Mouse (Mus musculus): ENCODE measurements around the gene 4921504E06Rik. TPM values are rescaled to one million over a fixed set of nuclear protein-coding genes. Genes with fewer than 3 reads are reported as not detected.

Gene 4921504E06Rik
- polyA plus RNA-seq, 1 experiment from 2014 or later = not detected

DNA sequence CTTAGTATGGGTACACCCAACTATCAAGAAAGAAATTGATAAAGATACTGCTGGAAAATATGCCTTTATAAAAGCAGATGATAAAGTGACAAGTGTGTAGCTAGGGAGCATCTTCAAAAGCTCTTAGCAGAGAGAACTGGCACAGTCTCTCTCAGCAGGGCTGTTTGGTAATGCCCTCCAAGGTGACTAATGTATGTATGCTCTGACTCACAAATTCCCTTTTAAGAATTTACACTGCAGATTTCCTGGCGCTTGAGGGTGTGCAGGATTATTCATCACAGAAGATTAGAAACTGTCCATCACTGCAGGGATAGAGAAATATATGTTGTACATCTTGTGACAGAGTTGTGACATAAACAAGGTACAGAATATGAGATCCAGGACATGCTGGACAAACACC lies 12.8 kb downstream of the 4921504E06Rik start:
- H3K36me3 ChIP-seq = no peaks in the 10 kb centered on the region
- H3K27ac ChIP-seq = no peak overlapping the region
- DNase-seq (ENCODE audit: low spot score) = no peak
- H3K27me3 ChIP-seq (ENCODE audit: insufficient read depth, poor library complexity, severe bottlenecking) = no peaks in the 10 kb centered on the region
- H3K4me3 ChIP-seq = no peak overlapping the region
- WGBS = 80% methylated on average over 1 of the region's 1 CpGs
- no peaks in the 10 kb centered on the region for H3K9me3 ChIP-seq
- no peaks in the 10 kb centered on the region for H3K4me1 ChIP-seq (replicated peaks)

DNA sequence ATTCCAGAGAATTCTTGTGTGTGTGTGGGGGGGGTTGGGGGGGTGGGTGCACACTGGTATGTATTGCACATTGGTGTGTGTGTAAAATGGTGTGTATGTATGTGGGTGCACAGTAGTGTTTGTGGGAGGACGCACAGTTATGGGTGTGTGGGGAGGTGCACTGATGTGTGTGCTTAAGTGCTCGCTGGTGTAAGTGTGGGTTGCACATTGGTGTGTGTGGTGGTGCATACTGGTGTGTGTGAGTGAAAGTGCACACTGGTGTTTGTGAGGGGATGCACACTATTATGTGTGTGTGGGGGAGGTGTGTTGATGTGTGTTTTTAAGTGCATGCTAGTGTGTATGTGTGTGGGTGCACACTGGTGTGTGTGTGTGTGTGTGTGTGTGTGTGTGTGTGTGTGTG lies 24.3 kb downstream of the 4921504E06Rik start:
- Histone ChIP-seq H3K36me3 (no peaks in the 10 kb centered on the region), H3K27ac (no peak overlapping the region), H3K27me3 (ENCODE audit: insufficient read depth, poor library complexity, severe bottlenecking) (no peaks in the 10 kb centered on the region), H3K9me3 (no peaks in the 10 kb centered on the region), H3K4me1 (replicated peaks) (no peaks in the 10 kb centered on the region), H3K4me3 (no peak overlapping the region)
- WGBS = 87% methylated on average over 2 of the region's 2 CpGs
- no peak for DNase-seq (ENCODE audit: low spot score)

DNA sequence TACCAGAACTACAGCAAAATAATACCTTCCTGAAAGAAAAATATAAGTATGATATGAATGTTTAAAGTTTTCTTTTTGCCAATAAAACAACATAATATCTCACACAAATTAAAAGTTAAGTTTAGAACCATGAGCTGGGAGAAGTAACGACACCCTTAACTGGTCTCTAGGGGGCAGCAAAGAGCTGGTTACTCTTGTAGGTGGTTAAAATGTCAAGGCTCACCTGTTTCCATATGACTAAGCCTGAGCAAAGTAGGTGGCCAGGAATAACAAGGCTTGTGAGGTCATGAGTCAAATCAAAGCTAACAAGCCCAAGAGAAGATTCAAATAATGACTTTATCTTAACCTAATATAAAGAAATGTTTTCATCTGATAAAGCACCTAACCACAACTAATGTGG lies 24.9 kb downstream of the 4921504E06Rik start:
- Histone ChIP-seq H3K9me3 (no peaks in the 10 kb centered on the region), H3K4me3 (no peak overlapping the region), H3K27me3 (ENCODE audit: insufficient read depth, poor library complexity, severe bottlenecking) (no peaks in the 10 kb centered on the region), H3K4me1 (replicated peaks) (no peaks in the 10 kb centered on the region), H3K27ac (no peak overlapping the region), H3K36me3 (no peaks in the 10 kb centered on the region)
- 0% methylated on average over 1 of the region's 1 CpGs for WGBS
- no peak for DNase-seq (ENCODE audit: low spot score)

DNA sequence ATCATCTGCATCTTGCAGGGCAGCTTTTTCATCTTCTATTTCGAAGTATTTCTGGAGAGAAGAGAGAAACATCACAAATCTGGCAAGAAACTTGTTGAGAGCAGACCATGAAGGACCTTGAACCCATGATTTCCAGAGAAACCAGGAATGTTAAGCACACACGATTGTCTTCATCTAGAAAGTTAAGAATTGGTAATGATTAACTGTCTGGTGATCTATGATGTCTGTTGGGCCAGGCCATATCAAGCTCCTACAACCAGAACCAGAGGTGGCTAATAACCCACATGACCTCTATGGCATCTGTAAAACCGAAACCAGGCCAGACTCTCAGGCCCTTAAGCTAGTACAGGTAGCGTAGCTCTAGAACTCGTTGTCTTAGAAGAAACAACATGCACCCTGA lies 29.6 kb downstream of the 4921504E06Rik start:
- Histone ChIP-seq H3K4me1 (replicated peaks) (0 out of 2 replicates have a peak, but pooled peaks cover 5% of the 10 kb centered on the region), H3K36me3 (no peaks in the 10 kb centered on the region), H3K4me3 (no peak overlapping the region), H3K27ac (no peak overlapping the region), H3K27me3 (ENCODE audit: insufficient read depth, poor library complexity, severe bottlenecking) (peaks cover 21% of the 10 kb centered on the region), H3K9me3 (no peaks in the 10 kb centered on the region)
- WGBS = 83% methylated on average over 5 of the region's 5 CpGs
- no peak for DNase-seq (ENCODE audit: low spot score)

DNA sequence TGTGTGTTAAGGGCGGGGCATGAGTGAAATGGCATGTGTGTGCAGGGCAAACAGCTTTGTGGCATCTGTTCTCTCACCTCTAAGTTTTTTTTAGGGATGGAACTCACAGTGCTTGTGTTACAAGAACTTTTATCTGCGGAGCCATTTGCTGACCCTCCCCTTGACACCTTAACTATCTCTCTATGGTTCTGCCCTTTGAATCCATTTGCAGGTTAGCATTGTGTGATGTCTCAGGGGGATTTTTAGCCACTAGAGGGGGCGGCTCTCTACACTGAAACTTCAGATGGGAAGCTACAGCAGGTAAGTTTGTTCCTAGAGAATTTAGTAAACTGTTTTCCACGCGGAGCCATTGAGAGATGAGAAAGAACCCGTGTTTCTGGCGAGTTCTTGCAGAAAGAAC lies 32.1 kb downstream of the 4921504E06Rik start:
- Histone ChIP-seq H3K4me1 (replicated peaks) (peaks cover 10% of the 10 kb centered on the region), H3K27me3 (ENCODE audit: insufficient read depth, poor library complexity, severe bottlenecking) (peaks cover 30% of the 10 kb centered on the region), H3K36me3 (no peaks in the 10 kb centered on the region), H3K27ac (no peak overlapping the region), H3K9me3 (no peaks in the 10 kb centered on the region), H3K4me3 (no peak overlapping the region)
- no peak for DNase-seq (ENCODE audit: low spot score)
- 40% methylated on average over 7 of the region's 7 CpGs for WGBS

DNA sequence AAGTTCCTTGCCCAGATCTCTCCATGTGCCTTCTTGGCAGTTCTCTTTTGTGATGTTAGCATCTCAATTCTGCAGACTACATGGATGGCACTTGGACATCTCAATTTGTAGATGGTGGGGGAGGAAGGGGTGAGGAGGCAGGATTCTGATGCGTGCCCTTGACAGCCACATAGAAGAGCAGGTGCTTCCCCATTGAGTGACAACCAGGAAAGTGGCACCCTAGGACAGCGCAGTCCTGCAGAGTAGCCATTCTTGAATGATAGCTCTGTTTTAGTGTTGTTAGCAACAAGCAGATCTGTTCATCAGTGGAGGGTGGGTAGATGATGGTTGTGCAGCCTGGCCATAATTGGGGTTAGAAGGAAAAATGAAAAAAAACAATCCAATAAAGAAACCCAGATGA lies 33.1 kb downstream of the 4921504E06Rik start:
- Histone ChIP-seq H3K36me3 (no peaks in the 10 kb centered on the region), H3K27me3 (ENCODE audit: insufficient read depth, poor library complexity, severe bottlenecking) (peaks cover 30% of the 10 kb centered on the region), H3K27ac (no peak overlapping the region), H3K9me3 (no peaks in the 10 kb centered on the region), H3K4me1 (replicated peaks) (peaks cover 15% of the 10 kb centered on the region), H3K4me3 (no peak overlapping the region)
- no peak for DNase-seq (ENCODE audit: low spot score)
- 76% methylated on average over 2 of the region's 2 CpGs for WGBS

DNA sequence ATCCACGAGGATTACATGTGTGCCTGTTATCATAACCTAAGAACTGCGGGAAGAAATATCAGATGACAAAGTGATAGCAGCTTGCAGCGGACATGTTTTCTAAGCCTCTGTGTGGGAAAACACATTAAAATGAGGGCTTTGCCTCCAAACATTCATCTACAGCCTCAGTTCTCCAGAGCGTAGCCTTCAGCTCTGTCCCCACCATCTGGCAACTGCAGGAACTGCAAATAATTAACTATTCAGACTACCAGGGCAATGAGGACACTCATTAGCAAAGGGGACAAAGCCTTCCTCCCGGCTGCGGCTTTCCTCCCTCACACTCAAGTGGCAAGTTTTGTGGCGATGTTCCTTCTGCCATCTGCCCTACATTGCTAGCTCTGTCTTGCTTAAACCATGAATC lies 33.9 kb downstream of the 4921504E06Rik start:
- peaks cover 30% of the 10 kb centered on the region for H3K27me3 ChIP-seq (ENCODE audit: insufficient read depth, poor library complexity, severe bottlenecking)
- no peaks in the 10 kb centered on the region for H3K36me3 ChIP-seq
- H3K27ac ChIP-seq = no peak overlapping the region
- H3K4me3 ChIP-seq = no peak overlapping the region
- DNase-seq (ENCODE audit: low spot score) = peak; percentile 66
- peaks cover 15% of the 10 kb centered on the region for H3K4me1 ChIP-seq (replicated peaks)
- no peaks in the 10 kb centered on the region for H3K9me3 ChIP-seq
- 8% methylated on average over 7 of the region's 7 CpGs for WGBS

DNA sequence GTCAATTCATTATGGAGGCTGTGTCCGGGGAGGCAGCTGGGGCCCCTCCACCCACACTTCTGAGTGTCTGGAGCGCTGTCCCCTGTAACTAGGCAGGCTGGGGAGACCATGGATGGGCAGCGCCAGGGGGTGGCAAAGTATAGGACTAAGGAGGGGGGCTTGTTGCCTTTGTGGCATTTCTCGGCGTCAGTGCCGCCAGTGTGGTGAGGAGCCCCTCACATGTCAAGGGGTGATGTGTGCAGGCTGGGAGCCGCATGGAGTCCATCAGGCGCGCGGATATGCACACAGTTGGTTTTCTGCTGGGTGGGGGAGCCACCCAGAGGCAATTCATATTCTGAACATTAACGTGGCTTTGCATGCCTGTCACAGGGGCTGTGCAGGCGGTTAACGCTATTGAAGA lies 35.8 kb downstream of the 4921504E06Rik start:
- WGBS = 36% methylated on average over 13 of the region's 13 CpGs
- peak; percentile 23 for DNase-seq (ENCODE audit: low spot score)

DNA sequence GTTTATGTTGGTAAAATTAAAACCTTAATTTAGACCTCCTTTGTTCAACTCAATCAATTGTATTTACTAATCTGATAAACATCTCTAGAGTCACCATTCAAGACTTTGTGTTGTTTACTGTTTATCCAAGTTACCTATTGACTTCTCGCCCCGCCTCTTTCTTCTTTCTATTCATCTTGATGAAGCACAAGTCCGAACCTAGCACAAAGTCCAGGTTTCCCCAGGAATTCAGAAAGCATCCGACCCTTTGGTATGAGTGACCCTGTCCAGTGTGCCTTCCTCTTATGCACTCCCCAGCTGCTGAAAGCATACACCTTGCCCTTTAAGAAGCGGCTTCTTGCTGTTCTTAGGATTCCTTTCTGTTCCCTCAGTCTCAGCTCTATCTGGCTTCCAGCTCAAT lies 41.3 kb downstream of the 4921504E06Rik start:
- 0 out of 2 replicates have a peak, but pooled peaks cover 5% of the 10 kb centered on the region for H3K4me1 ChIP-seq (replicated peaks)
- no peak overlapping the region for H3K4me3 ChIP-seq
- H3K9me3 ChIP-seq = no peaks in the 10 kb centered on the region
- H3K27ac ChIP-seq = no peak overlapping the region
- no peaks in the 10 kb centered on the region for H3K36me3 ChIP-seq
- peaks cover under 1% of the 10 kb centered on the region; the same call in 1 of the 2 replicates for H3K27me3 ChIP-seq (ENCODE audit: insufficient read depth, poor library complexity, severe bottlenecking)
- WGBS = 62% methylated on average over 5 of the region's 5 CpGs
- DNase-seq (ENCODE audit: low spot score) = no peak

More for the DNA sequence above, 35.8 kb downstream of the 4921504E06Rik start:
- Histone ChIP-seq H3K9me3 (no peaks in the 10 kb centered on the region), H3K27ac (no peak overlapping the region), H3K4me1 (replicated peaks) (peaks cover 15% of the 10 kb centered on the region), H3K4me3 (no peak overlapping the region), H3K27me3 (ENCODE audit: insufficient read depth, poor library complexity, severe bottlenecking) (peaks cover 30% of the 10 kb centered on the region), H3K36me3 (no peaks in the 10 kb centered on the region)

DNA sequence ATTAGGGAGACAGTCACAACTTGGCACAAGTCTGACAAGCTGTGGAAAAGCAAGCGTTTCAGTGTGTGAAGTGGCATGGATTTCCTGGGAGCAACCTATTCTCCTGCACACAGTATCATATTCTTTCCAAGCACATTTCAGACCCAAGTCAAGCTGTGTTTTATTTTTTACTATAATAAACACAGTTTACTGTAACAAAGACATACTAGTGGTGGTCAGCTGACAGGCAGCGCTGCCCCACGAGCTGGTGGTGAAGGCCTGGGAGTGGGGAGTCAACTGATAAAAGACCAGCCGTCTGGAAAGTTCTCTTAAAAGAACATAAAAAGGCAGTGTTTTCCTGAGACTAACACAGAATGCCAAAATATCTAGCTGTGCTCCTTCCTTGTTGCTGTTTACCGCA lies 42.7 kb downstream of the 4921504E06Rik start:
- Histone ChIP-seq H3K36me3 (no peaks in the 10 kb centered on the region), H3K4me3 (no peak overlapping the region), H3K4me1 (replicated peaks) (no peaks in the 10 kb centered on the region), H3K9me3 (no peaks in the 10 kb centered on the region), H3K27me3 (ENCODE audit: insufficient read depth, poor library complexity, severe bottlenecking) (no peaks in the 10 kb centered on the region; the same call in 1 of the 2 replicates), H3K27ac (no peak overlapping the region)
- no peak for DNase-seq (ENCODE audit: low spot score)
- WGBS = 55% methylated on average over 5 of the region's 5 CpGs

DNA sequence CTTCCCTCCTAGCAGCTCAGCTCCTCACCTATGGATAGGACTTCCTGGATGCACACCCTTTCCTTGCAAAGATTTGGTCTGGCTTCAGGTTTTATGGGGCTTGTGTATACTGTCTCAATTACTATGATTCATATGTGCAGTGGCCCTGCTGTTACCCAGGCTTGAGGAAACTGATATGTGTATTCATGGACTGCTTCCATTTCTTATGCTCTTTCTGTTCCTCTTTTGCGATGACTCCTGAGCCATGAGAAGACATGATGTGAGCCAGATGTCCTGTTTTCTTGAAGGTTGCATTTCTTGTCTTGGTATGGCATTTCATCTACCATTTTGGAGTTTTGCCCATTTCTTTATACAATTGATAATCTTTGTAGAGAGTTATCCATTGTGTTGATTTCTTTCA lies 48.0 kb downstream of the 4921504E06Rik start:
- Histone ChIP-seq H3K9me3 (0 out of 2 replicates have a peak, but pooled peaks cover 4% of the 10 kb centered on the region), H3K4me1 (replicated peaks) (no peaks in the 10 kb centered on the region), H3K27me3 (ENCODE audit: insufficient read depth, poor library complexity, severe bottlenecking) (no peaks in the 10 kb centered on the region), H3K4me3 (no peak overlapping the region), H3K27ac (no peak overlapping the region), H3K36me3 (no peaks in the 10 kb centered on the region)
- 94% methylated on average over 1 of the region's 1 CpGs for WGBS
- no peak for DNase-seq (ENCODE audit: low spot score)

DNA sequence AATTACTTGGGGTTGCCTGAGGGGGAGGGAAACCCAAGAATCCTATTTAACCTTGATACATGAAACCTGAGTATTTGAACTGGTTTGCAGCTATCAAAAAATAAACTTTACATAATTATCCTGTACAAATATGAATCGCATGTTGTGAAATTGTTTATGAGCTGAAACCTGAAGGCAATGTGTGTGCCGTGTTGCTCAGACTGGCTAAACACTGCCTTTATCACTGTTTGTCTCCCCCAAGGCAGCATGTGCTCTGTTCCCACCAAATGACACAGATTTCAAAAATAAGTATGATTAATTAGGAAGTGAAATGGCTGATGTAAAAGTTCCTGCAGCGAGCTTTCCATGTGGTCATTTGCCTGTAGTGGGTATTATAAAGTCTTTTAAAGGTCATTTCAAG lies 63.5 kb downstream of the 4921504E06Rik start:
- Histone ChIP-seq H3K4me3 (no peak overlapping the region), H3K4me1 (replicated peaks) (no peaks in the 10 kb centered on the region), H3K27me3 (ENCODE audit: insufficient read depth, poor library complexity, severe bottlenecking) (no peaks in the 10 kb centered on the region), H3K9me3 (no peaks in the 10 kb centered on the region), H3K36me3 (no peaks in the 10 kb centered on the region), H3K27ac (no peak overlapping the region)
- DNase-seq (ENCODE audit: low spot score) = no peak
- 89% methylated on average over 3 of the region's 3 CpGs for WGBS

DNA sequence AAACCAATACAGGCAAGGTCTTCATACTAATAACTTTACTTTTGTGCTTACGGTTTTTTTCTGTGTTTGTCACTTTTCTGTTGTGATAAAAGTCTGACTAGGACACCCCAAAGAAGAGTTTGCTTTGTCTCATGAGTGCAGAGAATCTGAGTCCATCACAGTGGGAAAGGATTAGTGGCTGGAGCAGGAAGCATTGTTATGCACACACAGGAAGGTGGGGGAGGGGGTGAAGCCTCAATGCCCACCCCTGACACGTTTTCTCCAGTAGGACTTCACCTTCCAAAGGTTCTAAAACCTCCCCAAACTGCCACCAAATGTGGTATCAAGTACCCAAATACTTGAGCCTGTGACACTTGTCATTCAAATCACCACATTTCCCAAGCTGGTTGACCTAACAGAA lies 91.8 kb downstream of the 4921504E06Rik start:
- no peaks in the 10 kb centered on the region for H3K9me3 ChIP-seq
- no peaks in the 10 kb centered on the region for H3K36me3 ChIP-seq
- H3K4me3 ChIP-seq = no peak overlapping the region
- H3K4me1 ChIP-seq (replicated peaks) = peaks cover 20% of the 10 kb centered on the region
- H3K27ac ChIP-seq = no peak overlapping the region
- peaks cover 88% of the 10 kb centered on the region for H3K27me3 ChIP-seq (ENCODE audit: insufficient read depth, poor library complexity, severe bottlenecking)
- DNase-seq (ENCODE audit: low spot score) = no peak
- WGBS = 41% methylated on average over 2 of the region's 2 CpGs

DNA sequence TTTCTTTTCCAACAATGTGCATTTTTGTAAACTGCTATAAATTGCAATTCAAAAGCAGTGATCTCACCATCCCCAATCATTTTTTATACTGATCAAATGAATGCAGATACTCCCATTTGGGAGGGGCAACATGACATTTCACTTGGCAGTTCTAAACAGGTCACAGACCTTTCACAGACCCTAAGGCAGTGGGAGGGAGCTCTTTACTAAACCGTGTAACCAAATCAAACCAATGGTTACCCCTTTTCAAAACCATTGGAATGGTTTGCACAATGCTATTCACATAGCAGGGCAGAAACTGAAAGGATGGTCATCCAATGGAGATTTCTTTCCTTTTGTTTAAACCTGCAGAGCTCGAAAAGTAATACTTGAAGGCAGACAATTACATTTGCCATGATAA lies 94.9 kb downstream of the 4921504E06Rik start:
- Histone ChIP-seq H3K9me3 (no peaks in the 10 kb centered on the region), H3K27me3 (ENCODE audit: insufficient read depth, poor library complexity, severe bottlenecking) (peaks cover 99% of the 10 kb centered on the region), H3K27ac (no peak overlapping the region), H3K4me1 (replicated peaks) (peaks cover 26% of the 10 kb centered on the region), H3K4me3 (no peak overlapping the region), H3K36me3 (no peaks in the 10 kb centered on the region)
- 23% methylated on average over 2 of the region's 2 CpGs for WGBS
- DNase-seq (ENCODE audit: low spot score) = no peak
